Mouse (Mus musculus) c-Kit-negative CD71-positive TER-119-positive erythroid progenitor cells, embryonic 14.5 days (primary cell): ENCODE data around the gene Zcchc24.

Experiments used
- DNase-seq: peaks from one replicate; pipeline ENCODE4 v3.0.0-alpha.2; 2013; ENCODE audit warnings: low read depth, low spot score

Zcchc24 gene

GRCm38 (mm10) chr14:25666668-25667376 is 102.0 kb downstream of the Zcchc24 start:
- DNase-seq = no peak

- DNase-seq = no peak
These were observed 103.4 kb downstream of the Zcchc24 start for GRCm38 (mm10) chr14:25665314-25665970.

GRCm38 (mm10) chr14:25664310-25664695 is 104.5 kb downstream of the Zcchc24 start:
- no peak for DNase-seq

- no peak for DNase-seq
These were observed 105.1 kb downstream of the Zcchc24 start for GRCm38 (mm10) chr14:25663649-25664309.
